Mouse (Mus musculus) liver, embryonic 11.5 days (tissue): ENCODE data around the gene Twf1. TPM values are rescaled to one million over a fixed set of nuclear protein-coding genes. Genes with fewer than 3 reads are reported as not detected.
A peak's percentile ranks its signal among the peaks of the same experiment; 100 is the strongest.

ENCODE experiments used
- ATAC-seq: fragments of 200-750 bp; cut with Nextera tagmentation; replicated peaks from 2 replicates; pipeline ENCODE4 v1.8.0; 2017; ENCODE audit warnings: moderate number of reproducible peaks, mild to moderate bottlenecking, moderate TSS enrichment, moderate library complexity; ENCODE audit not compliant: low FRiP score
- DNase-seq: peaks from one replicate; pipeline ENCODE4 v3.0.0-alpha.2; 2017; ENCODE audit warnings: low spot score
- H3K27ac ChIP-seq: fragments of 300-500 bp; sonication (generic); 2 replicates; pipeline ENCODE4 v1.5.1; 2014; ENCODE audit warnings: mild to moderate bottlenecking, low read depth, low read length, control low read depth
- H3K27me3 ChIP-seq: fragments of 300-500 bp; sonication (generic); replicated peaks from 2 replicates; pipeline ENCODE4 v1.6.1; 2014; ENCODE audit warnings: low read length, mixed read lengths; ENCODE audit not compliant: control insufficient read depth, insufficient read depth
- H3K36me3 ChIP-seq: fragments of 300-500 bp; sonication (generic); 2 replicates; pipeline ENCODE4 v1.6.1; 2014; ENCODE audit warnings: mild to moderate bottlenecking, low read length, moderate library complexity, mixed read lengths; ENCODE audit not compliant: control insufficient read depth, insufficient read depth
- H3K4me1 ChIP-seq: fragments of 300-500 bp; sonication (generic); replicated peaks from 2 replicates; pipeline ENCODE4 v1.6.1; 2014; ENCODE audit warnings: low read length, mixed read lengths; ENCODE audit not compliant: control insufficient read depth, insufficient read depth
- H3K4me2 ChIP-seq: fragments of 300-500 bp; sonication (generic); 2 replicates; pipeline ENCODE4 v1.6.1; 2014; ENCODE audit warnings: mild to moderate bottlenecking, control low read depth, moderate library complexity
- H3K4me3 ChIP-seq: fragments of 300-500 bp; sonication (generic); 2 replicates; pipeline ENCODE4 v1.5.1; 2014; ENCODE audit warnings: low read depth, low read length, control low read depth
- H3K9ac ChIP-seq: fragments of 300-500 bp; sonication (generic); 2 replicates; pipeline ENCODE4 v1.6.1; 2014; ENCODE audit warnings: low read depth, low read length, control low read depth
- H3K9me3 ChIP-seq: fragments of 300-500 bp; sonication (generic); 2 replicates; pipeline ENCODE4 v1.6.1; 2016; ENCODE audit warnings: low read length, inconsistent platforms, mixed read lengths; ENCODE audit not compliant: control insufficient read depth
- WGBS: fragments of 180-500 bp; shearing (Covaris S2); extraction: QIAGEN DNeasy Blood & Tissue Kit; methylation state at CpG from one replicate; pipeline ENCODE4 v1.1.7; 2014; 5-methylcytosine and 5-hydroxymethylcytosine counted together
- polyA plus RNA-seq: library from polyadenylated mRNA; unstranded; fragments of >200 nt; fragmentation: Nextera tagmentation; extraction: Ambion mirVana; gene quantifications from 2 replicates; pipeline ENCODE4 v1.2.1, GENCODE M21; 2014

The Twf1 gene
- 48.6 and 51.9 TPM in 2 replicates for polyA plus RNA-seq

GRCm38 (mm10) chr15:94589219-94590075, at the start of gene Twf1:
Twf1 (minus strand) TSS chr15:94589889.
- Histone ChIP-seq H3K4me1 (peaks cover 6% of the 10 kb centered on the region; the same call in 1 of the 2 replicates), H3K4me2 (peak within 1 kb of the TSS; percentile 70), H3K4me3 (peak within 1 kb of the TSS; percentile 76), H3K9ac (peak within 1 kb of the TSS; percentile 89), H3K27me3 (no peaks in the 10 kb centered on the region), H3K9me3 (no peaks in the 10 kb centered on the region), H3K36me3 (peaks cover 4% of the 10 kb centered on the region; the same call in 1 of the 2 replicates), H3K27ac (peak within 1 kb of the TSS; percentile 20; the same call in 1 of the 2 replicates)
- peak; percentile 99 for ATAC-seq
- DNase-seq = peak; percentile 96
- under 1% methylated on average over 67 of the region's 70 CpGs for WGBS

GRCm38 (mm10) chr15:94639126-94639525, 49.4 kb upstream of the Twf1 start:
- H3K36me3 ChIP-seq = no peaks in the 10 kb centered on the region
- no peaks in the 10 kb centered on the region for H3K4me1 ChIP-seq
- DNase-seq (no peak), ATAC-seq (no peak)
- H3K27me3 ChIP-seq = no peaks in the 10 kb centered on the region
- H3K9ac ChIP-seq = no peak overlapping the region
- WGBS = 81% methylated on average over 2 of the region's 2 CpGs
- no peak overlapping the region for H3K27ac ChIP-seq
- no peaks in the 10 kb centered on the region for H3K9me3 ChIP-seq
- H3K4me3 ChIP-seq = no peak overlapping the region
- no peak overlapping the region for H3K4me2 ChIP-seq

GRCm38 (mm10) chr15:94638207-94638606, 48.5 kb upstream of the Twf1 start:
- no peak overlapping the region for H3K27ac ChIP-seq
- ATAC-seq (no peak), DNase-seq (no peak)
- H3K36me3 ChIP-seq = no peaks in the 10 kb centered on the region
- H3K4me1 ChIP-seq = no peaks in the 10 kb centered on the region
- H3K4me3 ChIP-seq = no peak overlapping the region
- no peaks in the 10 kb centered on the region for H3K27me3 ChIP-seq
- no peaks in the 10 kb centered on the region for H3K9me3 ChIP-seq
- H3K4me2 ChIP-seq = no peak overlapping the region
- H3K9ac ChIP-seq = no peak overlapping the region
- 70% methylated on average over 2 of the region's 2 CpGs for WGBS

DNA sequence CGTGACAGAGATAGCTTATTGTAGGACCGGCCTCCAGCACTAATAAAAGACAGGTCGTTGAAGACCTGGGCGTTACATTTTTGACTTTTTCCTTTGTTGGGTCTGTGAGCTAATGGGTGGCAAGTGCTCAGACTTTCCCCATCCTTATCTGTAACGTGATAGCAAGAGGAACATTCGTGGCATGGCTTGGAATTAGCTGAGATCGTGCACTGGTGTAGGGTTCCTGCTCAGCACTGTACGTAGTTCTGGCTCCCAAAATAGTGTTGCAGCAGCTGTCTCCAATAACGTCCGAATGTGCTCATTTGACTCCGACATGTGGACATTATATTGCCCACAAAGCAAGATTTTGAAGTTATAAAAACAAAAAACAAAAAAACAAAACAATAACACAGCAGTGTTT, 44.8 kb upstream of the Twf1 start:
- Histone ChIP-seq H3K36me3 (no peaks in the 10 kb centered on the region), H3K4me1 (no peaks in the 10 kb centered on the region), H3K27ac (no peak overlapping the region), H3K27me3 (peaks cover 15% of the 10 kb centered on the region), H3K4me2 (no peak overlapping the region), H3K4me3 (no peak overlapping the region), H3K9me3 (no peaks in the 10 kb centered on the region), H3K9ac (no peak overlapping the region)
- 71% methylated on average over 11 of the region's 11 CpGs for WGBS
- ATAC-seq (no peak), DNase-seq (no peak)

DNA sequence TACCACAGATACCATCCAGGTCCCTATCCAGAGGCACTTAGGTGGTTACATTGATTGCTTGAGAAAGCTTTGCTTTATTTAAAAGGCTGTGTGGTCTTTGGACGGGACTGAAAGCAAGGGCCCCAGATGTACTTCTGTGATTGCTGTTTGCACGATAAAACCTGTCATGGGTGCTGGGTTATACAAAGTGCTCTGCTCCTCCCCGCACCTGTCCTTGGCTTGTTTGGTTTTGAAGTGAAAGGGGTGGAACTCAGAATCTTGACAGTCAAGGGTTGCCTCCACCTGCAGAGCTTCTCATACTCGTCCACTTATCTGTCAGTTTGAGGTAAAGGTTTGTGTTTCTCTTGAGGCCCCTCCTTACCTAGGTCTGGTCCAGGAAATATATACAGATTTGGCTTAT, 40.9 kb upstream of the Twf1 start:
- Histone ChIP-seq H3K27ac (no peak overlapping the region), H3K27me3 (peaks cover 29% of the 10 kb centered on the region), H3K9me3 (no peaks in the 10 kb centered on the region), H3K9ac (no peak overlapping the region), H3K4me3 (no peak overlapping the region), H3K4me2 (no peak overlapping the region), H3K36me3 (no peaks in the 10 kb centered on the region), H3K4me1 (no peaks in the 10 kb centered on the region)
- ATAC-seq (no peak), DNase-seq (no peak)
- 62% methylated on average over 4 of the region's 4 CpGs for WGBS

GRCm38 (mm10) chr15:94628830-94629601, 39.3 kb upstream of the Twf1 start, which contains the start of gene Tmem117:
Tmem117 (plus strand) TSS chr15:94629232.
- 2% methylated on average over 74 of the region's 96 CpGs for WGBS
- no peak within 1 kb of the TSS for H3K27ac ChIP-seq
- H3K4me2 ChIP-seq = peak within 1 kb of the TSS; percentile 84
- H3K36me3 ChIP-seq = no peaks in the 10 kb centered on the region
- H3K4me1 ChIP-seq = no peaks in the 10 kb centered on the region
- peak within 1 kb of the TSS; percentile 34 for H3K9ac ChIP-seq
- DNase-seq = no peak
- peaks cover 29% of the 10 kb centered on the region for H3K27me3 ChIP-seq
- peak within 1 kb of the TSS; percentile 58 for H3K4me3 ChIP-seq
- no peaks in the 10 kb centered on the region for H3K9me3 ChIP-seq
- ATAC-seq = peak; percentile 45

- H3K9ac ChIP-seq = no peak overlapping the region
- H3K36me3 ChIP-seq = no peaks in the 10 kb centered on the region
- peaks cover 29% of the 10 kb centered on the region for H3K27me3 ChIP-seq
- H3K4me2 ChIP-seq = peak overlapping the region; percentile 84
- H3K4me3 ChIP-seq = peak overlapping the region; percentile 58
- ATAC-seq (no peak), DNase-seq (no peak)
- no peak overlapping the region for H3K27ac ChIP-seq
- 50% methylated on average over 2 of the region's 2 CpGs for WGBS
- no peaks in the 10 kb centered on the region for H3K4me1 ChIP-seq
- H3K9me3 ChIP-seq = no peaks in the 10 kb centered on the region
Observed at GRCm38 (mm10) chr15:94628463-94628829, 38.8 kb upstream of the Twf1 start.

DNA sequence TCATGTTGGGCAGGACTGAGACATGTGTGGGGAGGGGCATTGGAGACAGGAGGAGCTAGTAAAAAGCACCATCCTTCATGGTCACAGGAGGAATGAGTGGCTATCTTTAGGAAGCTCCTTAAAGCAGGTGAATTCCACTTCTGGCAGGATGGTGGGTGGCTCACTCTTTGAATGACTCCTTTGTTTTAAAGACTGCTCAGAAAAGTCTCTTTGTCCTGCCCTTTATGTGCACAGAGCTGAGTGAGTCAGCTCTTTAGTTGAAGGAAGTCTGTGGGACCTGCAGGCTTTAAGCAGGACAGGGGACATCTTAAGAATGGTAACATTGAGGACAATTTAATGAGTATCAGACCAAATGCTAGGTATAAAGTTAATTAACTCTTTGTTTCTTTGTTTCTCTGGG, 31.2 kb upstream of the Twf1 start:
- no peak for DNase-seq

More for the DNA sequence above, 31.2 kb upstream of the Twf1 start:
- Histone ChIP-seq H3K36me3 (no peaks in the 10 kb centered on the region), H3K4me3 (no peak overlapping the region), H3K27ac (no peak overlapping the region), H3K9ac (no peak overlapping the region), H3K9me3 (no peaks in the 10 kb centered on the region), H3K4me2 (no peak overlapping the region), H3K27me3 (no peaks in the 10 kb centered on the region), H3K4me1 (no peaks in the 10 kb centered on the region)
- ATAC-seq = no peak
